Mouse (Mus musculus) right cerebral cortex, postnatal 25 days (tissue): ENCODE measurements at regions not wholly inside any gene's neighbourhood (a gene's known extent, or its start where the extent isn't known, plus 50 kb on each side); places are given as distances from the start of the nearest gene placed in this dataset.

ENCODE experiments used
- DNase-seq: peaks from one replicate; pipeline ENCODE4 v3.0.0; 2022

DNA sequence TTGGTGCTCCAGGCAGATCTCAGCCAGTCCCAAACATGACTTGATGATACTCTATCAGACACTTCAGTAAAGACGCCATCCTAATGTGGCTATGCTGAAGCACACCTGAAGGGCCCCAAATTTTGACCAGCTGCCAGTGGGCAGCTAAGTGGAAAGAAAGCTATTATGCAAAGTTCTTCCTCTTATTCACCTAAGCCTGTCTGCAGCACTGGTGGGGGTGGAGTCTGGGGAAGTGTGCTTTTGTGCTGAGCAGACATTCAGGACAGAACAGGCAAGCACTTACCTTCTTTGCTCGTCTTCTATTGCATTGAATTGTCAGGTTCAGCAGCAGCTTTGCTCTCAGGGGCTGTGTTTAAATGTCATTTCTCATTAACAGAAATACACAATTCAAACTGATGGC, 200.7 kb downstream of the Pla2g4a start:
- DNase-seq, result no peak

DNA sequence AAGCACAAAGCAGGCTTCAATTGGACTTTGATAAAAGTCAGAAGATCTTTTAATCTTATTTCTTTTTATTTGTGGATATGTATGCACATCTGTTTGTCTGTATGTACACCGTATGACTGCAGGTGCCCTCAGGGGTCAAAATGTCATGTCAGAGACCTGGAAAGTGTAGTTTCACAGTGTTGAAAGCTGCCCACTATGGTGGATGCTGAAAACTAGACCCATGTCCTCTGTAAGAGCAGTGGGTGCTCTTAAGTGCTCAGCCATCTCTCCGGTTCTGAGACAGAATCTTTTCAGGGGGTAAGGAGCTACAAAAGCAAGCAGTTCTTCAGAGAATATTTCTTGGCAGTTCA, 202.3 kb downstream of the Pla2g4a start:
- DNase-seq, result no peak

DNA sequence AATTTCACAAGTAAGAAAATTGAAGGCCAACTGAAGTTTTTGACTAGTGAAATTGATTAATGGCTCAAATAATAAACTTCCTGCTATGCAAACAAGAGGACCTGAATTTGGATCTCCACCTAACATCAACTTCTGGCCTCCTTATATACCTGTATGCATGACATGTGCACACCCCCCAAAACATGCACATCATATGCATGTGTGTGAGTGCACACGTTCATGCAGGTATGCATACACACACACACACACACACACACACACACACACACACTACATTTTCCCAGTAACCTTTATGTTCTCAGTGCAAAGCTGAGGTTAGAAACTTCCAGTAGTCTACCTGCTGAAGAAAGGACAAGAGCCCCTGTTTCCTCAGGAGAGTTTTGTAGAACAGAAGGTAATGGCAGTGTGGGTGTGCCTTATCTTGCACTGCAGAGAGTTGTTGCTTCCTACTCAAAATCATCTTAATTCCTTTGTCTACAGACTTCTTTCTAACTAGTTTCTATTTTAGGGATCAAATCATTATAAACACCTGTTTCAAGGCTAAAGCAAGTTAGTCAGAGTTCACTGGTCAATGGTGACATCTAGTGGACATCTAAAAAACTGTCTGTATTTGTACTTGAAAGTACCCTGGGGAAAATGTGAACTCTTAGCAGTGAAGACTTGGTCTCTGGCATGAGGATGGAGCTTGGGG, 202.9 kb downstream of the Pla2g4a start:
- DNase-seq, result peak; percentile 4

DNA sequence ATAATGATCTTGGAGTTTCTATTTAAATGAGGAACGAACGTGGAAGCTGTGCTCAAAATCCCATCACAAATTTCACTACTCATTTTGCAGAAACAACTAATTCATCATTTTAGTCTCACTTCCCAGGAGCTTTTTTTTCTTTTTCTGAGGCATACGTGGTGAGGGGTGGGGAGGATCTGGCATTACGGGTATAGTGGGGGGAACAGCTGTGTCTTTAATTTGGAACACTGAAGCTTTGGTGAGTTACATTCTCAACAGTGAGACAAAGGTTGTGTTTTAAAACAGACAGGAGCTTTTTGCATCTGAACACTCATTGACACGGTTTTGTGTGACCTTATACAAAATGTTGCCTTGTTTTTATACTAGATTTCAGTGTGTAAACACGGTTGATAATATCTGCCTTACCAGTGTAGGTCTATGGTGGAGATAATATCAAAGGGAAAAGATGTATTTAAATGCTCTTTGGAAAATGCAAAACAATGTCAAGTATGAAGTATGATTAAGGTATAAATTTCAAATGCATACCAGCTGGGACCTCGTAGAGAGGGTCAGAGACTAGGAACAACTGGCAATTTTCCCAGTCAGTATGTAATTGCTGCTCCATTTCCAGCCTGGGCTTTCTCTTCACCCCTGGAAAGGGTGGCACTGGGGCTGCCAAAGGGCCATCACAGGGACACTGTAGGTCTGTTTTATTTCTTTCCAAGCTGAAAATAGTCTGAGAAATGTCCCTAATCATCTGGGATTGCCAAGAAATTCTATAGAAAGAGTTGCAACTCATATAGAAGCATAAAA, 207.6 kb downstream of the Pla2g4a start:
- DNase-seq, result no peak

DNA sequence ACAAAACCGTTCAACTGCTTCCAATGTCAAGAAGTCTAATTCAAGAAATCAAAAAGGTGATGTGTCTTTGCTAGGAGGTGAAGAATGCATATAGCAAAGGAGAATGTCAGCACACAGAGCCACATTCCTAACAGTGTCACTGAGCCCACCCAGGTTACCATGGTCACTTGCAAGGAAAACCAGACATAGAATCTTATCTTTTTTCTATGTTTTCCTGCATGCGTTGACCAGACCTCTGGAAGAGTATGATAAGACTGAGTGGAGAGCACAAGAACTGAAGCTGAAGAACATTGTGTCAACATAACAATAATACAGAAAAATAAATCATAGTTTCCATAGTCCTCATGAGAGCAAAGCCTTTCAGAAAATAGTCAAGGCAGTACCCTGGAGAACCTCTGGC, 211.7 kb downstream of the Pla2g4a start:
- no peak for DNase-seq

DNA sequence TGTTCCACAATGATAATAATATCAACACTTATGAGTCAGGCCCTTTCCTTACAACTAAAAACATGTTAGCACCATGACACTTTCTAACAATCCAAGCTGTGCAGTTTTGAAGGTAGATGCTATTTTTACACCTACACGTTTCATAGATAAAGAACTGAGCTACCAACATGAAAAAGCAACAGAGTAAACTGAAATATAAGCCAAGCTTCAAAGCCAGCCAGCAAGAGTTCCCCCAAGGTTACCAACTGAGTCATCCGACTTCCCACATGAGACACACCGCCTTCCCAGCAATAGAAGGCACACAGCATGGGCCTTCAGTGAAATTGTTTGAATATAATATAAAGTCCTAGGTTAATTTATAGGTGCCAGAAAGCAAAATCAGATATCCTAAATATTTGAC, 222.1 kb downstream of the Pla2g4a start:
- DNase-seq, result no peak

DNA sequence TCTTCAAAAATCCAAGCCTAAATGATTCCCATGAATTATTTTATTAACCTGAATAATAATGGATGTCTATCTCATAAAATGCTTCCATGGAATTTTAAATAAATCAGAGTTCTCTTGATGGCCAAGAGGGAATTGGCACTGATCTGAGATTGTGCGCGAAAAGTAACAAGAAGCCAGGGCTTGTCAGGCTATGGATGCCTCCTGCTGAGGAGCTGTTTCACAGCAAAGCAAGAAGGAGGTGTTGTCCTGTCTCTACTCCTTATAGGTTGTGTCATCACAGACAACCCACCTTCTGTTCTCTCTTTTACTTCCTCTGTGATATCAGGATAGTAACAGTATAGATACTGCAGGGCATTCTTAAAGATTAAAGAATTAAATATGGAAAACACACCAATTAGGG, 226.8 kb downstream of the Pla2g4a start:
- DNase-seq, result no peak

- no peak for DNase-seq
Observed at GRCm38 (mm10) chr1:149715171-149715570, 245.9 kb downstream of the Pla2g4a start.

DNA sequence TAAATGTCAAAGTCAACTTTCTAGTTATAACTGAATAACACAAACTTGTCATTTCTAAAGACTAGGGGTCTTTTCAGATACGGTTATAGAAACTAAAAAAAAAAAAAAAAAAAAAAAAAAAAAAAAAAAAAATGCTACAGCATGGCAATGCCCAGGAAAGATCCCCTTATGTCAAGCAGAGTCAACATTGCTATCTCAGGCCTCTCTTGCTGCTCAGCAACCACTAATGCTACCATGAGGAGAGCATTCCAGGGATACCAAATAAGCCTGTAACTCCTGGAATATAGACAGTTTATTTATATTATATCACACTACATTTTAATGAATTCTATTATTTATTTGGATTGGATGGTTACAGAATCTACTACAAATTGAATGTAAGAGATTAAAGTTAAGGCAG, 248.8 kb downstream of the Pla2g4a start:
- DNase-seq, result no peak

- no peak for DNase-seq
Observed at GRCm38 (mm10) chr1:149705223-149705622, 255.9 kb downstream of the Pla2g4a start.

DNA sequence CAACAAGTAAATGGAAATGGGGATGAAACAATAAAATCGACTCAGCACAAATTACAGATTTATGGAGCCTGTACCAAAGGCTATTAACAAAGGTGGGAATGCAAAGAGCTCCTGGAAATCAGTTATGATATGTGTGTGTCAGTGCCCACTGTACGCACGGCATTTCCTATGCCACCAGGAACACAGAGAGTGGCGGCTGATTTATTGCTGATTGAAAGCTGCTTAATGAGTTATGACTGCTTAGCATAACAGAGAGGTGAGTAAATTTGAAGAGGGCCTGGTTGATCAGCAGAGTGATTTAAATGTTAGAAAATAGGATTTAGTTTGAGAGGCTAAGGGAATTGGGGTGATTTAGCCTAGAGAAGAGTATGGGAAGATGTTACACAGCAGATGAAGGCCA, 261.7 kb downstream of the Pla2g4a start:
- no peak for DNase-seq

GRCm38 (mm10) chr1:149674166-149674565, 286.9 kb downstream of the Pla2g4a start:
- DNase-seq, result no peak

- no peak for DNase-seq
Observed at GRCm38 (mm10) chr1:149672571-149672970, 288.5 kb downstream of the Pla2g4a start.

DNA sequence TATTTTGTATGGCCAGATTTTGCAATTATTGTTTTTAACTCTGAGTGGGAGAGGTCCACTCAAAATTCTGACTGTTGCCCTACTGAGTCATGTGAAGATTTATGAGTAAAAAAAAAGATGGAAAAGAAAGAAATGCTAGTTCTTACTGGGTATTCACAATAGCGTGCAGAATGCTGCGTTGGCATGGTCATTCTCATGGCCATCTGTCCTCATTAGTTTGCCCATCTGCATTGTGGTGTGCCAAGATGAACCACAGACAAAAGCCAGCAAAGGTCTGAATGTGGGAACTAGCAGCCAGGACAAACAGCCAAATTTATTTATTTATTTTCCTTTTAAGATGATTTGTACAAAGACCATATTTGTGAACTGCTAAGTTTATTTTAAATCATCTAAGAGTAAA, 289.0 kb downstream of the Pla2g4a start:
- DNase-seq, result no peak

- no peak for DNase-seq
Observed at GRCm38 (mm10) chr1:149671091-149671490, 290.0 kb downstream of the Pla2g4a start.
